Mouse (Mus musculus) lung, postnatal 36 days (tissue): Measurements from ENCODE around the gene Cc2d2a.

Experiments
- DNase-seq: peaks from one replicate; pipeline ENCODE4 v3.0.0; 2022; ENCODE audit warnings: mixed read lengths

Gene Cc2d2a

GRCm38 (mm10) chr5:43728375-43729165, 66.4 kb downstream of the Cc2d2a start:
- no peak for DNase-seq

DNA sequence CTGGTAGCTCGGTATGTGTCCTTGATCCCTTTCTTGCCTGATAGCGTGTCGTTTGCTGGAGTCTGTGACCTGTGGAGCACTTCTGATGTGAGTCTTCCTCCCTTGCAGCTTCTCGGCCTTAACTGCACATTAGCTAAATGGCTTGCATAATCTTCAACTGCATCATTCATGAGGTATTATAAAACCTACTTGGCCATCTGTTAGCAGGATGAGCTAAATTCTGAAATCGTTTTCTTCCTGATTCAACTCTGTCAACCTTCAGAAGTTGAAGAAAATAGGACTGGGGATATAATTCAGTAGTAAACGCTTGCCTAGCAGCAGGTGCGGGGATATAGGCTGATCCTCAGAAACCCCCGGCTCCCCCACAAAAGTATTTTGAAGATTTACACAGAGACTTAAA, 70.2 kb downstream of the Cc2d2a start:
- DNase-seq, result no peak

DNA sequence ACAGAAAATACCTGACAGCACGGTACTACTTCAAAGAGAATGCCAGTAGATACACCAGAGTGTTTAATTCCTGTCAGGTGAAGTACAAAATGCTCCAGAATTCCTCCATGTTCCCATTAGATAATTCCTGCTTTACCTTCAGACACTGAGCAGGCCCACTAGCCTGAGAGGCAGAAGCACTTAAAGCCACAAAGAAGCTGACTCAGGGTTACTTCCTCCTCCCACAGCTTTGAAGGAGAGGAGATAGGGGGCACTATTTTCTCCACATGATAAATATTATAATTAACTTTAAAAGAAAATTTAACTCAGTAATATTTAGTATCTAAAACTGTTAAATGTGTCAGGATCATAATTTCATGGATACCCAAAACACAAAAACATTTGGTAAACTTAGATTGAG, 82.0 kb downstream of the Cc2d2a start:
- DNase-seq, result peak; percentile 10

DNA sequence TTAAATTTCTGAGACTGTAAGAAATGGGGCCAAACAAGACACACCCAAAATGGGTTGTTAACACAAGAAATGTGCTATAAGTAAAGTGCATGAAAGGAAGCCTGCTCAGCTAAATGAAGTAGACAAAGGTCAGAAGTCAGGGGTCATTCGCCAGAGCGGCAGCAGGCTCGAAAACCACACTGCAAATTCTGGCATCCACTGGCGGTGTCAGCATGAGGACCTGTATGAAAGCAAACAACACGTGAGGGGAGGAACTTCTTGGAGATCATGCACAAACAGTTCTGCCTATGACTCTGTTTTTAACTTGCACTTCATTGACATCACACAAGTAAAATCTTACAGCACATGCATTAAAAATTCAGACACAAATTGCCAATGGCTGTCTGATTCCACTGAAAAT, 83.0 kb downstream of the Cc2d2a start:
- DNase-seq, result peak; percentile 24

DNA sequence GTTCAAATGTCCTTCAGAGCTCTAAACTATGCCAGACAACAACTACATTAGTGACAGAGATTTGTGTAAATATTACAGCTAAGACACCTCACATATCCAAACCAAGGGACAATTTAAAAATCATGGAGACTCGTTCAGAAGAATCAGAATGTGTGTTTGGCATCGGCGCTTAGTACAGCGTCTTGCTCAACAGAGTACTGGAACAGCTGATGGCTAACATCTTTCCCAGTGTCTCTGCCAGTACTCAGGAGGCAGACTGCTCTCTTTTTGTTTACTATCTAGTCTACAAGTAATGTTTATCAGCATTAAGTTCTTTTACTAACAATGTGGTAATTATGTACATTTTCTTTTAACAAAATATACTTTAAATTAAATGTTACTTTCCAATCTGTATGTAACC, 85.9 kb downstream of the Cc2d2a start:
- no peak for DNase-seq

DNA sequence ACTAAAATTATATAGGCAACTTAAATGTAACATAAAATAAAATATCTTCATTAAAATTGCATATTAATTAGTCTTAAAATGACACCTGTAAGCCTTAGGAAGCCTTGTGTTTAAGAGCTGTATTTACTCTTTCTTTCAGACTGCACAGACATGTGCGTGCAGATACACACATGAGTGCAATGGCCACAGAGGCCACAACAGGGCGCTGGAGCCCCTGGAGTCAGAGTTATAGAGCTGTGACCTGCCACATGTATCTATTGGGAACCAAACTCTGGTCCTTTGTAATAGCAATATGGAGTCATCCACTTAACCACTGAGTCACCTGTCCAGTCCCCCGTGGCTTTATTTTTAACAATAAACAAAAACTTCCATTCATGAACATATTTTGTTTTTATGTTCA, 86.9 kb downstream of the Cc2d2a start:
- no peak for DNase-seq

- DNase-seq, result no peak
Measured at GRCm38 (mm10) chr5:43770618-43771354, 108.6 kb downstream of the Cc2d2a start.

- DNase-seq, result no peak
Measured at GRCm38 (mm10) chr5:43771555-43771954, 109.4 kb downstream of the Cc2d2a start.

GRCm38 (mm10) chr5:43776407-43776806, 114.3 kb downstream of the Cc2d2a start:
- no peak for DNase-seq

DNA sequence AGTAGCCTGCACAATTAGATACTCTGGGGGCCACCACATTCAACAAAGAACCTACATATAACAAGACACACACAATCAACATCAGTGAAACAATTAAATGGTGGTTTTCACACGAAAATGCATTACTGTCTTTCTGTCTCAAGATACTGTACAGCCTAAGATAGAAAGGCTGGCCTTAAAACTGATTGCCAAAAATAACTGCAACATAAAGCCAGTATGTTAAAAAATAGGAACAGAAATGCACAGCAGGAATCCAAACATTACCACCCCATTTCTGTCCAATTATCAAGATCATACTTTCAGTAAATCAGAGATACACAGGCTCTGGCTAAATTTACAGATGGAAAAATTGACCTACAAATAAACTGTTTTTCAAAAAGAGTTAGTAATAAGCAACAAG, 114.8 kb downstream of the Cc2d2a start:
- no peak for DNase-seq

DNA sequence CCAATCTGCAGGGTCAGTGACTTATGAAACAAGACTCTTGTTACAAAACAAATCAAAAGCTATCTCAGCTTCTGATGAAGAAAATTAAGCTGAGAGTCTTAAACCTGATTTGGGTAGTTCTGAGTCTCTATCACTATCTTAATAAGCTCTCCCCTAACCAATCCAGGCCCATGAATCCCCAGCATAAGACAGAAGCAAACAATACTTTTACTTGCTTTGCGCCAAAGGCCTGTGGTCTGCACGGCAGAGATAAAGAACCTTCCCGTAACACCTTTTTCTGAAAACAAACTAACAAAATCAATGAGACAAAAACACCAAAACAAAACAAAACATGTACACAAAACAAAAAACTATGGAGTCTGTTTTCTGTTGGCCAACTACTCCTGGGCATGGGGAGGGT, 116.4 kb downstream of the Cc2d2a start:
- no peak for DNase-seq

DNA sequence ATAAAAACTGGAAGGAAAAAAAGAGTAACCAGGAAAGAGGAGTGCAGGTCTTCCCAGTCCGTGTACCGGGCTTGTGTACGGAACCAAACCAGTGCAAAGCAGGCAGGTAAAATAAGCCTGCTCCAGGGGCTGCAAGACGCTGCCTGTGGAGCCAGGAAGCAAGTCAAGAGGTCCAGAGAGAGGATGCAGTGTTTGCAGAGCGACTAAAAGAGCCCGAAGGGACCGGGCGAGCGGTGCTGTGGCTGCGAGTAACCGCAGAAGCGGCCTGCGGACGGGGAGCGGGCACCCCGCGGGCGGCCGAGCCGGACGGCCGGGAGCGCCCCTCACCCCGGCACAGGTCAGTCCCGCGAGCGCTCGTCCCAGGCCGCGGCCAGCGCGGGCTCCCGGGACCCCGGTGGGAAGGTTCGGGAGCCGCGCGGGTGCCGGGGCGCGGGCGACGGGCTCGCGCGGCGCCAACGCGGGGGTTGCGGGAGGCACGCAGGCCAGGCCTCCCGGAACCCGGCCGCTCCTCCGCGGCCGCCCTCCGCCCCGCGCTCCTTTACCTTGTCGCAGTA, 119.4 kb downstream of the Cc2d2a start:
- peak; percentile 32 for DNase-seq

- DNase-seq, result peak; percentile 79
Measured at GRCm38 (mm10) chr5:43781977-43782930, 120.1 kb downstream of the Cc2d2a start.

GRCm38 (mm10) chr5:43783996-43784395, 121.8 kb downstream of the Cc2d2a start:
- no peak for DNase-seq

DNA sequence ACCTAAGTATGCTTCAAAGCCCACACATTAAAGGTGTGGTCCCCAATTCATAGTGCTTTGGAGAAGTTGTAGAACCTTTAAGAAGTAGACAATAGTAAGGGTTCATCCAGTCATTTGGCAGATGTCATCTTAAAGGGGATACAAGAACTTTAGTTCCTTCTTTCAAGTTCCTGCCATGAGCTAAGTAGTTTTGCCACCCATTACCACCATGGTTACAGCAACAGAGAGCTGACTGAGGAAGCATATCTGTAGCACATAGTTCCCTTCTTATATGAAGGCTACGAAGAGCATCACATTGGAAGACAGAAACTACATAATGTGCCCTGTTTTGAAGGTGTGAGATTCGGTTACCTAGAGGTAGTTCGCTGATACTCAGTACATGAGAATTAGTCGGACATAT, 124.5 kb downstream of the Cc2d2a start:
- DNase-seq, result peak; percentile 35

DNA sequence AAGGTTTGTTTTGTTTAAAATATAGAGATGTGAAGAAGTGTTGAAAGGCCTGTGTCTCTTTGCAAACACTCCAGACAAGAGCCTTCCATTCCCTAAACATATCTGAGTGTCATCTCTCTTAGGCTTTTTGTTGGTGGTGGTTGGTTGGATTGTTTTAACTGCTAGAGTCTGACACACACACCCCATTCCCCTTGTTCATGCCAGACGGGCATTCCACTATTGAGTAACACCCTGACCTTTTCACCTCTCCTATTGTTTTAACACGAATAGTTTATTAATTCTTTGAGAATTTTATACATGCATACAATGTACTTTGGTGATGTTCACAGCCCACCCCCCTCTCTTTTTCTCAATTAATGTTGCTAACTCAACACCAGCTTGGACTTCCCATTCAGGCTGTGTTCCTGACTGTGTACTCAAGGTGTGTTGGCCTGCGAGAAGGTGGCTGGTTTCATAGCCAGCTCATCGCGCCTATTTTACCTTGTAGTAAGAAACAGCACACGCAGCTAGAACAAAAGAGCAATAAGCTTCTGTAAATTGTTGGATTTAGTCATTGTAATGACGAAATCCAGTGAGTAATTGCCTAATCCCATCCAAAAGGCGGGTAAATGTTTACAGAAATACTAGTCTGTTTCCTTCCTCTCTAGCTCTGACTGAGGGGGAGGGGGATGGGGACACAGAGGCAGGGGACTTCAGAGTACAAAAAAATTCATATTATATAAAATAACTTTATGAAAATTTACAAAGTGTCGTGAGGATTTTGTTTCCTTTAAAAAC, 126.0 kb downstream of the Cc2d2a start:
- peak; percentile 80 for DNase-seq
